Mouse (Mus musculus) right cerebral cortex, adult 2 months (tissue): Measurements from ENCODE around the gene Mbl1.

Experiments
- DNase-seq, 2 experiments: peaks; one replicate each; pipeline ENCODE4 v3.0.0; 2021 to 2022; ENCODE audit warnings: low spot score in 2 of 2

Mbl1 gene

GRCm38 (mm10) chr14:41151220-41151898 is at the start of gene Mbl1:
TSS of gene Mbl1 (plus strand) at chr14:41151458.
- DNase-seq = no peak

- DNase-seq = no peak
Observed at GRCm38 (mm10) chr14:41102269-41102668, 49.0 kb upstream of the Mbl1 start.

GRCm38 (mm10) chr14:41104853-41105444 is 46.3 kb upstream of the Mbl1 start, which contains the start of gene Mat1a:
TSS of gene Mat1a (plus strand) at chr14:41105035.
- DNase-seq = no peak

- no peak for DNase-seq
Observed at GRCm38 (mm10) chr14:41111031-41111668, 40.1 kb upstream of the Mbl1 start.

DNA sequence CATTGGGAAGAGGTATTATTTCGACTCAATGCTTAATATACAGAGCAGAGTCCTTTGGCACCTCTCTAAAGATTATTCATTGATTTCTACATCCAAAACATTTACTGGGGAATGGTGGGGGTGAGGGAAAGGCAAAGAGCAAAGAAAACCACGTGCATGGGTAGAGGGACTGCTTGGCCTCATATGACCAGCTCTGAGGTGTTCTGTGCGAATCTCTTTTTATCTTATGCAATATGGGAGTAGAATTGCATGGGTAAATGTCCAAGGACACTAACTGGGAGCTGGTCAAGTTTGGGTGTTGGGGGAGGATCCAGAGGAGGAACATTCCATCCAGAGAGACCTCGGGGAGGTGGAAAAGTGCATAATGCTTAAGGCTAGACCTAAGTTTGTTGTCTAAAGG is 38.3 kb upstream of the Mbl1 start:
- no peak for DNase-seq

DNA sequence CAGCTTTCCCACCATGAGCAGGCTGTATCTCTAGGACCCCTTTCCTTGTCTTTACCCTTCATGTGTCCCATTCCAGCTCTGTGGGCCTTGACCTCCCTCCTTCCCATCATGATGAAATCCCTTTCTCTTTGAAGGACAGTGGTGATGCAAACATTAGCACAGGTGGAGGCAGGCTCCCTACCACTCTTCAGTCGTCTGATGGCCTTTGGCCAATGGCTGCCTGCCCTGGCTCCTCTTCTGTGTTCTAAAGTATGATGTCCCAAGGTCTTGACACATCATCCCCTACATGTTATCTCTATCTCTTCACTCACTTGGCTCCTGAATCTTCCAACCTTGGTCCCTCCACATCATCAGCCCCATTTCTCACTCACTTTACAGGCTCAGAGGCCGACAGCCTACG is 35.0 kb upstream of the Mbl1 start:
- no peak for DNase-seq

DNA sequence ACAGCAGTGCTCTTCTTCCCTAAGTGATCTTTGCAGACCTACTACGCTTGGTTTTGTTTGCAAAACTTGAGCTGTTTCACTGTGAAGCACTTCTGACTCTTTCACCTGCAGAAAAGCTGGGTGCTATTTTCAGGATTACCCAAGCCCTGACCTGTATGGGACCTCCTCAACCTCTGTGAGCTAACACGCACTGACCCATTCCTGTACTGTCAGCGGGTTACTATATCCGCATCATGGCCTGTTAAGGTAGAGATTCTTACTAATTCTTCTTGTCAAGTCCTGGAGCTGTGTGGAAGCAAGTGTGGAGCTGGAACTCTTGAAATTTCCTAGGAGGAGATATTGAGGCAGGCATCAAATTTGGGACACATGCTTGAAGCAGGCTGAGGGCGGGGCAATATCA is 26.6 kb upstream of the Mbl1 start:
- DNase-seq = no peak

GRCm38 (mm10) chr14:41127997-41128396 is 23.3 kb upstream of the Mbl1 start:
- peak; percentile 51 to 54 for DNase-seq

DNA sequence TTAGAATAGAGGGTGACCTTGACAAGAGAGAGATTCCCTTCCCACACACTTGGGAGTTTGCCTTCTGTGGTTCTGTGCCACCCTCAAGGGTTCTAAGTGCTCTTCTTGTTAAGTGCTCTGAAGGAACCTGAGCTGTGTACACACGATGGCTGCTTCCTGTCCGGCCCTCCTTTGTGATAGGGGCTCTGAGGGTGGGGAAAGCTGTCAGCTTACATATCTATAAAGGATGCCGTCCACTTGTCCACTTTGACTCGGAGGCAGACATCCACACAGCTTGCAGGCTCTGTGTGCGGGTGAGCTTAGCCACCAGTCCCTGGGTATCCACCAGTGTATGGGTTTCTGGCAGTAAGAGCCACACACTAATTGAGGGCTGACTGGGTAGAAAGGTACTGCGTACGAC is 19.7 kb upstream of the Mbl1 start, which contains the start of gene Sftpa1:
Gene Sftpa1 (plus strand): TSS at position 243 of the 400 bp plus-strand sequence.
- no peak for DNase-seq

DNA sequence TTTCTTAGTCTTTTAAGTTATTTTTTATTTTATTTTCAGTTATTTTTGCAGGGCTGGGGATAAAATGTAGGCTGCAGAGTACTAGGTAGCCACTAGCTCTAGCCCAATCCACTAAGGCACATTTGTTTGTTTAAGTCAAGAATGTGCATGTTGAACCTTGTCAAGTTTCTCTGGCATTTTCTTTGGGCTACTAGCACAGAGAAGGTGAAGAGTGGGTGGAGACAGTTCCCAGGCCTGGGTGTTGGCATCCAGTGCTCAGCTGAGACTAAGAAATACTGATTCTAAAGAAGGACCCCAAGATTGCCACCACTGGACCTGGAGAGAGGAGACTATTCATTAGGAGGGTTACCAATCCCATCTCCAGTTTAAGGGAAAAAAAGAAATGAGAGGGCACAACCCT is 14.3 kb upstream of the Mbl1 start:
- no peak for DNase-seq

- no peak for DNase-seq
Observed at GRCm38 (mm10) chr14:41140686-41141085, 10.6 kb upstream of the Mbl1 start.

DNA sequence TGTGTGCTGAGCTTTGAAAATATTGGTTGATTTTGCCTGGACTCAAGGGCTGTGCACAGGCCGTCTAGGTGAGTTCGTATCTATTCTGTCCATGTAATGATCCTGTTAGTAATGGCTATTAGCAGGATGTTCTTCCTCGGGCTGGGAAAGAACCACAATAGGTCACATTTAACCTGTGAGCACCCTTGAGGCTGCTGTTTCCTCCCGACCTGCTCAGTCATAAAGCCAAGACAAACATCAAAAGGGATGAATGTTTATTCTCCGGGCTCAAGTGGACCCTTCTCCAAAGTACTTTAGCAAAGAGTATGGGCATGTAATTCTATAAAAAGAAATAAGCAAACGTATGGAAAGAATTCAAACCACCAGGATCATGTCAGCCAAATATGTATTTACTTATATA is 5.2 kb upstream of the Mbl1 start:
- no peak for DNase-seq

- DNase-seq = no peak
Observed at GRCm38 (mm10) chr14:41146922-41147321, 4.3 kb upstream of the Mbl1 start.

GRCm38 (mm10) chr14:41147356-41147755 is 3.9 kb upstream of the Mbl1 start:
- no peak for DNase-seq

DNA sequence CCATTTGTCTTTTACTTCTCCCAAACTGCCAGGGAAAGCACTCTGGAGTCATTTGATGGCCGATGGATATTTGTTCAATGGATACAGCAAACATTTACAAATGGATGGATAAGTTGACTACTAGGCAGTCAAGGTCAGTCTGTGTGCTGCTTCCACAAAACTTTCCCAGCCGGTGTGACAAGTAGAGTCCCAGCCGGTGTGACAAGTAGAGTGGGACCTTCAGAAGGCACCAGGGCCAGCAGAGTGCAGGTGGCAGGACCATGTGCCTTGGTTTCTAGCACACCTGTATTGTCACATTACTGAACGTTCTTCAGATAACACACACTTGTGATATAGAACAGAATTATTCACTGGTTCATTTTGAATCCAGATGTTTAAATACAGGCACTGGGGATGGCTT is 8.8 kb downstream of the Mbl1 start:
- DNase-seq = no peak

GRCm38 (mm10) chr14:41160743-41161142 is 9.5 kb downstream of the Mbl1 start:
- DNase-seq = no peak

DNA sequence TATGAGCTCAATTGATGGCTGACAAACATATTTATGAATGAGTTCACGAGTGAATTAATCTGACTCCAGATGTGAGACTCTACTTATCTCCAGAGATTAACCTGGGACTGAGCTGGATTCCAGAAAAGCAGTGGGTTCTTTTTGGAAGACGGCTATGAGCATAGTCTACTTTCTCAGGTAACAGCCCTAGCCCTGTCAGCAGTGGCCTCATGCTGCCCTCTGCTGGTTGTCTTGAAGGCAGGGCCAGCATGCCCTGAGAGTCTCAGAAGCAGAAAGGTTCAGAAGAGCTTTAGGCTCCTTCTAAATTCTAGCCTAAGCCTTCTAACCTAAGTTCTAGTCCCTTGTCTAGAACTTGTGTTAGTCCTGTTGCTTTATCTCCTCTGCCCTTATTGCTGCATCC is 11.4 kb downstream of the Mbl1 start:
- DNase-seq = peak; percentile 32 to 61

GRCm38 (mm10) chr14:41167278-41167677 is 16.0 kb downstream of the Mbl1 start:
- no peak for DNase-seq

GRCm38 (mm10) chr14:41168567-41168966 is 17.3 kb downstream of the Mbl1 start:
- no peak for DNase-seq

GRCm38 (mm10) chr14:41170514-41170913 is 19.3 kb downstream of the Mbl1 start:
- DNase-seq = no peak

DNA sequence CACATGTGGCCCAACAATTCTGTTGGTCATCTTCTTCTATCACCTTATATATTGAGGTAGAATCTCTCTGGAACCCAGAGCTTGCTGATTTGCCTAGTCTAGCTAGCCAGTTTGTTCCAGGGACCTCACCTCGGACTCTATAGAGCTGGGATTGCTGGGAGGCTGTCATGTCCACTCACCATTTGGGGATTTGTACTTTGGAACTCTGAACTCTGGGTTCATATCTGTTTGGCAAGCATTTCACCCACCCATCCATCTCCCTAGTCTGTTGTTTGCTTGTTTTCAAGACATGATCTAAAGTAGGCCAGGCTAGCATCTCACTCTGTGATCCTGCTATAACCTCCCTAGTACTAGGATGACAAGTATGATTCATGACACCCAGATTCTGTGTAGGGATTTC is 23.5 kb downstream of the Mbl1 start:
- DNase-seq = no peak

DNA sequence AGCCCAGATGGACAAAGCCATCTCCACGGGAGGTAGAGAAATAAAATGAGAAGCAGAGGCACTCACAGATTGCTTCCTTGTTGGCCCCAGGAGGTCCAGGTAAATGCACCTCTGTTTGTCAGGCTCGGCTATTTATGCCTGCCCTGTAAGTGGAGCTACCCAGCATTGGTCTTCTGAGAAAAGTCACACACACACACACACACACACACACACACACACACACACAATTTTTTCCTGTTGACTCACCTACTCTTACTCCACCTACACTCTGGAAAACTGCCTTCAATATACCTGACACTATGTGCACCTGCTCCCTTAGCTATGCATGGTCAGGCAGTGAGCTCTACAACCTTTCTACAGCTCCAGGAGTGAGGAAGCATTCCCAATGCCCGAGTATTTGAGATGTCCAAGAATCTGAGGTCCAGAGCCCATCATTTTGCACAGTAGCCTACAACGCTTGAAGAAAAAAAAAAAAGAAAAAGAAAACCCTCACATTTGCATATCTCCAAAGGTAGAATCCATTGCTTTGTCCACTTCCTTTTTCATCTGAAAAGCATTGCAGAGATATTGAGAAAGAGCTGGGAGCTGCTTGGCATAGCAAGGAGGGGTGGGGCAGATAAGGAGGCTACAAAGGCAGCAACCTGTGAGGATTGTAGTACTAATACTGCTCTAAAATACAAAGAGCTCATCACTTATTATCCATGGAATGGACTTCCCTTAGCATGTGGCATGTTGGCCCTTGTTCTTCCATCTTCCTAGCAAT is 34.0 kb downstream of the Mbl1 start, which contains the start of gene Sftpd:
Gene Sftpd (minus strand): TSS at position 91 of the 763 bp plus-strand sequence.
- DNase-seq = no peak
